Mouse (Mus musculus) myocyte (in vitro differentiated cells): ENCODE measurements around the gene Gpx1. TPM values are rescaled to one million over a fixed set of nuclear protein-coding genes. Genes with fewer than 3 reads are reported as not detected.

Source experiments
- H3K27me3 ChIP-seq: one replicate; pipeline ENCODE4 v1.6.1; 2011; ENCODE audit not compliant: control insufficient read depth, insufficient read depth, insufficient read length
- H3K36me3 ChIP-seq: one replicate; pipeline ENCODE4 v1.6.1; 2011; ENCODE audit not compliant: control insufficient read depth, insufficient read depth
- H3K4me2 ChIP-seq: one replicate; pipeline ENCODE4 v1.6.1; 2011; ENCODE audit warnings: low read depth, control low read depth
- H3K4me3 ChIP-seq: one replicate; pipeline ENCODE4 v1.5.1; 2011; ENCODE audit warnings: mild to moderate bottlenecking, control low read depth, moderate library complexity
- H3K79me2 ChIP-seq: one replicate; pipeline ENCODE4 v1.6.1; 2011; ENCODE audit not compliant: control insufficient read depth, insufficient read depth
- H3ac ChIP-seq: one replicate; pipeline ENCODE4 v1.6.1; 2011; ENCODE audit not compliant: control insufficient read depth, insufficient read length
- CEBPB ChIP-seq: IDR thresholded peaks from 2 replicates; pipeline ENCODE4 v1.6.1; 2011; ENCODE audit warnings: mild to moderate bottlenecking, moderate library complexity; ENCODE audit not compliant: poor library complexity, insufficient read depth, severe bottlenecking
- E2F4 ChIP-seq: IDR thresholded peaks from one replicate; pipeline ENCODE4 v1.6.1; 2011; ENCODE audit warnings: mild to moderate bottlenecking, control low read depth, moderate library complexity; ENCODE audit not compliant: insufficient read depth
- MAX ChIP-seq: IDR thresholded peaks from one replicate; pipeline ENCODE4 v1.6.1; 2011; ENCODE audit warnings: low read depth, mild to moderate bottlenecking, control low read depth
- MYOD1 ChIP-seq, 3 experiments: IDR thresholded peaks; one replicate each; pipeline ENCODE4 v1.6.1; 2011; ENCODE audit warnings: control low read depth in 2 of 3, low read depth in 2 of 3, mild to moderate bottlenecking in 2 of 3, moderate library complexity in 1 of 3; ENCODE audit not compliant: insufficient read length in 2 of 3, control insufficient read depth in 1 of 3
- MYOG ChIP-seq, 3 experiments: IDR thresholded peaks; one replicate each; pipeline ENCODE4 v1.6.1; 2011; ENCODE audit warnings: control low read depth in 2 of 3, low read depth in 2 of 3, mild to moderate bottlenecking in 2 of 3; ENCODE audit not compliant: insufficient read length in 2 of 3, control insufficient read depth in 1 of 3, insufficient read depth in 1 of 3
- POLR2A ChIP-seq: IDR thresholded peaks from one replicate; pipeline ENCODE4 v1.6.1; 2011; ENCODE audit warnings: low read depth, mild to moderate bottlenecking, control low read depth, moderate library complexity; ENCODE audit not compliant: insufficient read length
- POLR2AphosphoS2 ChIP-seq: IDR thresholded peaks from one replicate; pipeline ENCODE4 v1.6.1; 2011; ENCODE audit warnings: low read depth, control low read depth; ENCODE audit not compliant: insufficient read length
- REST ChIP-seq: IDR thresholded peaks from one replicate; pipeline ENCODE4 v1.6.1; 2011; ENCODE audit warnings: mild to moderate bottlenecking, control low read depth, moderate library complexity; ENCODE audit not compliant: insufficient read depth, insufficient read length
- SRF ChIP-seq: IDR thresholded peaks from one replicate; pipeline ENCODE4 v1.6.1; 2011; ENCODE audit warnings: low read depth; ENCODE audit not compliant: control insufficient read depth, insufficient read length
- TCF12 ChIP-seq: IDR thresholded peaks from one replicate; pipeline ENCODE4 v1.6.1; 2011; ENCODE audit warnings: mild to moderate bottlenecking, control low read depth; ENCODE audit not compliant: poor library complexity, insufficient read depth, severe bottlenecking
- TCF3 ChIP-seq: IDR thresholded peaks from one replicate; pipeline ENCODE4 v1.6.1; 2011; ENCODE audit warnings: low read depth, control low read depth; ENCODE audit not compliant: insufficient read length
- USF1 ChIP-seq: IDR thresholded peaks from one replicate; pipeline ENCODE4 v1.6.1; 2011; ENCODE audit warnings: low read depth, mild to moderate bottlenecking, control low read depth, moderate library complexity
- polyA plus RNA-seq: library from polyadenylated mRNA; unstranded; fragments of >200 nt; fragmentation: generic; extraction: Trizol; gene quantifications from one replicate; pipeline ENCODE4 v1.2.1, GENCODE M21; 2012; ENCODE audit warnings: missing spikeins

Gene Gpx1
- polyA plus RNA-seq, 1 experiment: 393 TPM

DNA sequence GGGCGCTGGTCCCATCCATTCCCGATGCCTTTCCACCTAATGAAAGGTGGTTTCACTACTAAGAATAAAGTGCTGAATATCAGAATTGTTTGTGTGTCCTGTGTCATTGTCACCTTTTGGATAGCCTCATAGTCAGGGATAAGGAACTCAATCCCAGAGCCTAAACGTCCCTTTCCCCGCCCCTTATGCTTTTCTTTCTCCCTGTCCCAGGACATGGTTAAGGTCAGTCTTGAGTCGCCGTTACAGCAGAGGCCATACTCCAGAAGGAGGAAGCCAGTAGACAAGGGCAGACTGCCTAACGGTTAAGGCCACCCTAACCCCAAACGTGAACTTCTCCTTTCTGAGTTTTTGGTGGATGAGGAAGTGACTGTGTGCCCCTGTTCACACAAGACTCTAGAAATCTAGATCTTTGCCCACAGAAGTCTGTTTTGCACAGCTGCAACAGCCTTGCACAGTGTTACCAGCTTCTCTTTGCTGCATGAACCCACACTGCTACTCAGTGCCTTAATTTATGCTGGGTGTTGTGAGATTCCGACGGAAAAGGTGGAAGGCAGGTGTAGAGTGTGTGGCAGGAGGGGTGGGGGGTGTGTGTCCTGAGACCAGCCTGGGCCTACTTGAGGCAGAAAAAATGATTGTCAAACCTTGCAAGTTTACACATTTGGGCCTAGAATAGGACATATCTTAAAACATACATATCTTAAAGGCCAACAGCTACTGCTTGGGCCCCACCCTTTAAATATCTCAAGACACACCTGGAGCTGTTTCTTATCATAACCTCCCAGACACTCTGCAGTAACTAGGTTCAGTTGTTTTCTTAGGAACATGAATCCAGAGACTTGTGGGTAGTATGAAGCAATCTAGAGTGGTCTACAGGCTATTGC is 1.8 kb downstream of the Gpx1 start:
- H3K4me2 ChIP-seq: peak overlapping the region; percentile 94
- H3K79me2 ChIP-seq: peaks cover 12% of the 10 kb centered on the region
- TF ChIP-seq TCF12 (no peak), SRF (no peak), MYOG (IDR thresholded peaks at IDR 0.05; ENCODE audit: control insufficient read depth in 1 of 3, insufficient read depth in 1 of 3, insufficient read length in 2 of 3, low read depth in 2 of 3) (no peak), CEBPB (no peak), E2F4 (no peak), REST (no peak), POLR2AphosphoS2 (no peak), USF1 (no peak), MAX (no peak), TCF3 (no peak)
- H3K4me3 ChIP-seq: peak overlapping the region; percentile 56
- peaks cover under 1% of the 10 kb centered on the region for H3K36me3 ChIP-seq
- no peaks in the 10 kb centered on the region for H3K27me3 ChIP-seq
- H3ac ChIP-seq: no peak overlapping the region

DNA sequence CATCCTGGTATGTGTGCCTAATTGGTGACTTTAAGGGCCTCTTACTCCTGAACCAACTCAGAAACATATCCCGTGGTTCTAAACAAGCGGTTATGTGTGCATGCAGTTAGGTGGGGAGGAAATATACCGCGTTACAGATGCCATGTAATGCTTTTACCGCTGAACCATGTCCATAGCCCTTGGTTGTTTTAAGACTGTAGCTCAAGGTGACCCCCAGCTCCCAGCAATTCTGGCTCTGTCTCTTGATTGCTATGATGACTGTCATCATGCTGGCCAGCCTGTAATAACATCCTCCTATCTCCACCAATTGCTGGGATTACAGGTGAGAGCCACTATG is 2.4 kb downstream of the Gpx1 start:
- TF ChIP-seq POLR2AphosphoS2: peak; percentile 13
- no peak for TF ChIP-seq MYOG (IDR thresholded peaks at IDR 0.05; ENCODE audit: control insufficient read depth in 1 of 3, insufficient read depth in 1 of 3, insufficient read length in 2 of 3, low read depth in 2 of 3)
- no peak for TF ChIP-seq USF1
- H3K4me2 ChIP-seq: peak overlapping the region; percentile 94
- no peak overlapping the region for H3K4me3 ChIP-seq
- H3ac ChIP-seq: no peak overlapping the region
- peaks cover 12% of the 10 kb centered on the region for H3K79me2 ChIP-seq
- no peaks in the 10 kb centered on the region for H3K27me3 ChIP-seq
- H3K36me3 ChIP-seq: no peaks in the 10 kb centered on the region

DNA sequence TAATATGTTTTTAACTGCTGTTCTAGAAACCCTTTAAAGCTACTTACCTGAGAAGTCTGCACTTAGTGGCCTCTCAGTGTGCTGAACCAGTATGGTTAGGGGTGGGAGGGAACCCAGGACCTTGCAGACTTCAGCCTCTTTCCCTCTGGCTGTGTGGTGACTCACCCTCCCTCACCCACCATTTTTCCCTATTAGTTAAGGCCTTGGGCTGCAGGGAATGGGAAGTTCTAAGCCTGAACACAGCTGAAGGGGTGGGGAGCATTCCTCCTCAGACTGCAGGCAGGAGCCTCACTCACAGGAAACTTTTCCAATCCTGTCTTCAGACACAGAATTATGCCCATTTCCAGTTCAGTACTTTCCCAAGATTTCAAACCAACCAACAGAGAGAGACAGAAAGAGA is 3.1 kb downstream of the Gpx1 start:
- H3K79me2 ChIP-seq: peaks cover 12% of the 10 kb centered on the region
- no peak overlapping the region for H3K4me3 ChIP-seq
- H3K27me3 ChIP-seq: no peaks in the 10 kb centered on the region
- H3ac ChIP-seq: no peak overlapping the region
- no peaks in the 10 kb centered on the region for H3K36me3 ChIP-seq
- TF ChIP-seq USF1 (no peak), MAX (no peak), TCF3 (no peak), SRF (no peak), POLR2AphosphoS2 (peak; percentile 17), POLR2A (no peak), MYOG (IDR thresholded peaks at IDR 0.05; ENCODE audit: control insufficient read depth in 1 of 3, insufficient read depth in 1 of 3, insufficient read length in 2 of 3, low read depth in 2 of 3) (no peak)
- H3K4me2 ChIP-seq: peak overlapping the region; percentile 94

DNA sequence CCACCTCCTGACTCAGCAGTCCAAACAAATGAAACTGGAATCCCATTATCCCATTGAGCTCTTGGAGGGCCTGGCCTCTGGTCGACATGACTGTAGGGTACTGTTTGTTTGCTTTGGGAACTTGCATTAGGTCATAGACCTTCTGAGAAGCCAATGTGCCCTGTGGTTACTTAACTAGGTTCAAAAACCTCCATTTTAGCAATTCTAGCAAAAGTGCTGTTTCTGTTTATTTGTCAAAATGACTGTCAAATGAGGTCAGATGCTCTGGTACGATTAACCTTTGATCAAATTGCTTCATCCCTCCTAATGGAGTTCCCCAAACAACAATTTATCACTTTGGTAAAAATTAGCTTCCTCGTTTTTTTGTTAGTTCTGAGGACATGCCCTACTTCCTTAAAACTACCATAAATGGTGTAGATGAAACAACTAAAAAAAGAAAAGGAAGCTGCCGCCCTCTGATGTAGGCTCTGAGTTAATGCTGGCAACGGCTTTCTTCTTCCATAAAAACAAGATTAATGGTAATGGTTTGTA is 3.7 kb downstream of the Gpx1 start:
- Histone ChIP-seq H3K79me2 (peaks cover 12% of the 10 kb centered on the region), H3K4me3 (no peak overlapping the region), H3ac (no peak overlapping the region), H3K27me3 (no peaks in the 10 kb centered on the region), H3K4me2 (peak overlapping the region; percentile 94), H3K36me3 (no peaks in the 10 kb centered on the region)
- TF ChIP-seq MYOG (IDR thresholded peaks at IDR 0.05; ENCODE audit: control insufficient read depth in 1 of 3, insufficient read depth in 1 of 3, insufficient read length in 2 of 3, low read depth in 2 of 3) (no peak), CEBPB (no peak)

DNA sequence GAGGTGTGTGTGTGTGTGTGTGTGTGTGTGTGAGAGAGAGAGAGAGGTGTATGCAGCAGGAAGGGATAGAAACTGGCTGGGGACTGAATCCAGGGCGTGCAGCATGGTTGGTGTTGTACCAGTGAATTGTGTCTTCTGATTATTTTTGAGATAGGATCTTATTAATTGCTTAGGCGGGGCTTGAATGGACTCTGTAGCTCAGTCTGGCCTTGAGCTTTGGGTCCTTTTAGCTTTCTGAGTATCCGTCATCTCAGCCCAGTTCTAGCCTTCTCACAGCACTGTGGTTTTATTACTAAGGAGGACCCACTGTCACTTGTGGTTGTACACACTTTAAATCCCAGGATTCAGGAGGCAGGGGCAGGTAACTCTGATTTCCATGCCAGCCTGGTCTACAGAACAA is 4.6 kb downstream of the Gpx1 start:
- Histone ChIP-seq H3K4me2 (no peak overlapping the region), H3K4me3 (no peak overlapping the region), H3K27me3 (no peaks in the 10 kb centered on the region), H3K36me3 (no peaks in the 10 kb centered on the region), H3K79me2 (peaks cover 16% of the 10 kb centered on the region), H3ac (no peak overlapping the region)
- no peak for TF ChIP-seq MAX
- no peak for TF ChIP-seq USF1
- no peak for TF ChIP-seq E2F4
- TF ChIP-seq TCF3: no peak
- TF ChIP-seq REST: no peak
- no peak for TF ChIP-seq CEBPB
- TF ChIP-seq POLR2AphosphoS2: no peak
- TF ChIP-seq MYOG (IDR thresholded peaks at IDR 0.05; ENCODE audit: control insufficient read depth in 1 of 3, insufficient read depth in 1 of 3, insufficient read length in 2 of 3, low read depth in 2 of 3): no peak
- no peak for TF ChIP-seq MYOD1 (IDR thresholded peaks at IDR 0.05; ENCODE audit: control insufficient read depth in 1 of 3, insufficient read length in 2 of 3, low read depth in 2 of 3)
- no peak for TF ChIP-seq POLR2A
- TF ChIP-seq SRF: no peak
- no peak for TF ChIP-seq TCF12
